Mouse (Mus musculus) forebrain, embryonic 14.5 days (tissue): ENCODE data around the gene Srek1. TPM values are rescaled to one million over a fixed set of nuclear protein-coding genes. Genes with fewer than 3 reads are reported as not detected.

Source experiments
- ATAC-seq: fragments of 200-750 bp; cut with Nextera tagmentation; 2 replicates; pipeline ENCODE4 v1.8.0; 2017; ENCODE audit warnings: mild to moderate bottlenecking, moderate library complexity
- DNase-seq: peaks from one replicate; pipeline ENCODE4 v3.0.0-alpha.2; 2015; ENCODE audit warnings: low spot score
- H3K27ac ChIP-seq: fragments of 300-500 bp; sonication (generic); 2 replicates; pipeline ENCODE4 v1.5.1; 2014; ENCODE audit warnings: low read depth, mild to moderate bottlenecking, control low read depth, low read length, moderate library complexity
- H3K27me3 ChIP-seq: fragments of 300-500 bp; sonication (generic); replicated peaks from 2 replicates; pipeline ENCODE4 v1.6.1; 2014; ENCODE audit warnings: low read length, control low read depth, mixed read lengths; ENCODE audit not compliant: control insufficient read depth, insufficient read depth
- H3K36me3 ChIP-seq: fragments of 300-500 bp; sonication (generic); 2 replicates; pipeline ENCODE4 v1.6.1; 2014; ENCODE audit warnings: low read length, control low read depth; ENCODE audit not compliant: control insufficient read depth, insufficient read depth
- H3K4me1 ChIP-seq: fragments of 300-500 bp; sonication (generic); 2 replicates; pipeline ENCODE4 v1.6.1; 2014; ENCODE audit warnings: antibody characterized with exemption, low read length, control low read depth; ENCODE audit not compliant: control insufficient read depth, insufficient read depth
- H3K4me2 ChIP-seq: fragments of 300-500 bp; sonication (generic); 2 replicates; pipeline ENCODE4 v1.6.1; 2014; ENCODE audit warnings: mild to moderate bottlenecking, control low read depth, low read length
- H3K4me3 ChIP-seq: fragments of 300-500 bp; sonication (generic); 2 replicates; pipeline ENCODE4 v1.5.1; 2014; ENCODE audit warnings: low read depth, low read length, control low read depth
- H3K9ac ChIP-seq: fragments of 300-500 bp; sonication (generic); 2 replicates; pipeline ENCODE4 v1.6.1; 2014; ENCODE audit warnings: mild to moderate bottlenecking, low read length, control low read depth, moderate library complexity
- H3K9me3 ChIP-seq: fragments of 300-500 bp; sonication (generic); replicated peaks from 2 replicates; pipeline ENCODE4 v1.6.1; 2016; ENCODE audit warnings: low read length, control low read depth, mixed read lengths; ENCODE audit not compliant: control insufficient read depth
- WGBS: fragments of 180-500 bp; shearing (Covaris S2); extraction: QIAGEN DNeasy Blood & Tissue Kit; methylation state at CpG from one replicate; pipeline ENCODE4 v1.1.7; 2014; 5-methylcytosine and 5-hydroxymethylcytosine counted together
- polyA plus RNA-seq: library from polyadenylated mRNA; unstranded; fragments of >200 nt; fragmentation: Nextera tagmentation; extraction: Ambion mirVana; gene quantifications from 2 replicates; pipeline ENCODE4 v1.2.1, GENCODE M21; 2014

The Srek1 gene
- polyA plus RNA-seq, 1 experiment from 2014 or later: 48.1 TPM

DNA sequence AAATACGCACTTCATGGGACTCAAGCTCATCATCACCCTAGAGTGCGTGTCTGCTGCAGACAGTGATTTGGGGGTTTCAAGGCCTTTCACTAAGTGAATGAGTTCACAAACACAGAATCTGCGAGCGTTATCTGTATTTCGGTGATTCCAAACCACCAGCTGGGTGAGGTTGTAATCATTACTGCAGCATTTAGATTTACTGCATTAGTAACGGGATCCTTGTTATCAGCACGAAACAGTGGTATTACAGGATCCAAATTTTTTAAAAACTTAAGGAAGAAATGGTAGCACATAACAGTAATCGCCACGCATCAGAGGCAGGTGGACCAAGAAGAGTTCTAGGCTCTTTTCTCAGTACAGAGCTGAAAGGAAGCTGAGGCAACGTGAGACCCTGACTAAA is 12.4 kb downstream of the Srek1 start:
- H3K36me3 ChIP-seq: peaks cover 70% of the 10 kb centered on the region
- H3K4me2 ChIP-seq: no peak overlapping the region
- H3K4me1 ChIP-seq: no peaks in the 10 kb centered on the region
- H3K27ac ChIP-seq: no peak overlapping the region
- no peak overlapping the region for H3K9ac ChIP-seq
- DNase-seq (no peak), ATAC-seq (no peak)
- no peaks in the 10 kb centered on the region for H3K9me3 ChIP-seq
- no peak overlapping the region for H3K4me3 ChIP-seq
- H3K27me3 ChIP-seq: no peaks in the 10 kb centered on the region
- WGBS: 94% methylated on average over 10 of the region's 10 CpGs

DNA sequence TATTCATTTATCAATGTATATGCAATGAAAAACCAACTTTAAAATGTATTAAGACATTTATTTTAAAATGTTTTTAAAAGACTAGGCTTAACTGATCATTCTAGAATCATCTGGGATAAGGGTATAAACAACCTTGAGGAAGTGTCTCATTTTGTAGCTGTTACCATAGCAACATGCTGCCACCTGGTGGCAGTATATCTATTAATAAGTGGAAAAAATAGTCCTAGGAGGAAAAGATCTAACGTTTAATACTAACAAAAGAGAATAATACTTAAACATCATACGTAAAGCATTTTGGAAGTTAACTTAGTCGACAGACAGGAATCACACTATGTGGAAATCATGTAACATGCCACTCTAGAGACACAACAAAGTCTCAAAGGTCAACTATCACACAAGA is 23.0 kb downstream of the Srek1 start:
- Histone ChIP-seq H3K4me1 (no peaks in the 10 kb centered on the region), H3K27me3 (no peaks in the 10 kb centered on the region), H3K9me3 (no peaks in the 10 kb centered on the region), H3K4me2 (no peak overlapping the region), H3K36me3 (peaks cover 70% of the 10 kb centered on the region), H3K4me3 (no peak overlapping the region), H3K27ac (no peak overlapping the region), H3K9ac (no peak overlapping the region)
- ATAC-seq (no peak), DNase-seq (peak; percentile 81)
- 62% methylated on average over 3 of the region's 3 CpGs for WGBS

DNA sequence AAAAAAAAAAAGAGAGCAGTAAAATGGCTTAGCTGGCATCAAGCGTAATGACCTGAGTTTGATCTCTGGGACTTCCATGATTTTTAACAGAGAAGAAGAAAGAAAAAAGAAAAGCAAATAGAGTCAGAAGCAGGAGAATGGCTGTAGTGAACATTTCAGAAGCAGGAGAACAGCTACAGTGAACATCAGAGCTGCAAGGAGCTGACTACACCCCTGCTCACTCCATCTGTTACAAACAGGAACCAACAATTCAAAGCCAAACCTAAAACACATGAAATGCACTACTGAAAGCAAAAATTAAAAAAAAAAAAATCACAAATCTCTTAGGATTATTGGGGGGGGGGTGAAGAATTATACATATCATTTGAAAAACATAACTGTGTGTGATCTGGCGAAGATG is 28.7 kb downstream of the Srek1 start:
- Histone ChIP-seq H3K9ac (no peak overlapping the region), H3K36me3 (peaks cover 74% of the 10 kb centered on the region), H3K27ac (no peak overlapping the region), H3K27me3 (no peaks in the 10 kb centered on the region), H3K9me3 (no peaks in the 10 kb centered on the region), H3K4me2 (no peak overlapping the region), H3K4me1 (no peaks in the 10 kb centered on the region), H3K4me3 (no peak overlapping the region)
- 98% methylated on average over 2 of the region's 2 CpGs for WGBS
- ATAC-seq (no peak), DNase-seq (peak; percentile 4)

DNA sequence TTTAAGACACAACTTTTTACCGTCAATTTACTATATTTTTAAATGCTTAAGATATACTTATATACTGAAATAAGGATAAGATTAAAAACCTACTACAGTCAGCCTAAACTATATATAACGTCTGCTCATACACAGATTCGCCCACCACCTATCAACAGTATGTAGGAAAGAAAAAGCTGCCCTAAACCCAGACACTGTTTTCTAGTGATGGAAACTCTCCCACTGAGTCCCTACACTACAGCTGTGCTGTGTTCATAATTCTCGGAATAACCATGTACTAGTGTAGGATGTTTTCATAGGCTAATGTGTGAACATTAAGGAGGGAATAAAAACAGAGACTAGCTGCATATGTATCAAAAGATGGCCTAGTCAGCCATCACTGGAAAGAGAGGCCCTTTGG is 29.2 kb downstream of the Srek1 start:
- DNase-seq: no peak
- no peak overlapping the region for H3K4me3 ChIP-seq
- no peaks in the 10 kb centered on the region for H3K4me1 ChIP-seq
- H3K4me2 ChIP-seq: no peak overlapping the region
- ATAC-seq: no peak
- 96% methylated on average over 4 of the region's 4 CpGs for WGBS
- no peak overlapping the region for H3K9ac ChIP-seq
- H3K27ac ChIP-seq: no peak overlapping the region
- H3K9me3 ChIP-seq: no peaks in the 10 kb centered on the region
- H3K36me3 ChIP-seq: peaks cover 69% of the 10 kb centered on the region
- no peaks in the 10 kb centered on the region for H3K27me3 ChIP-seq

DNA sequence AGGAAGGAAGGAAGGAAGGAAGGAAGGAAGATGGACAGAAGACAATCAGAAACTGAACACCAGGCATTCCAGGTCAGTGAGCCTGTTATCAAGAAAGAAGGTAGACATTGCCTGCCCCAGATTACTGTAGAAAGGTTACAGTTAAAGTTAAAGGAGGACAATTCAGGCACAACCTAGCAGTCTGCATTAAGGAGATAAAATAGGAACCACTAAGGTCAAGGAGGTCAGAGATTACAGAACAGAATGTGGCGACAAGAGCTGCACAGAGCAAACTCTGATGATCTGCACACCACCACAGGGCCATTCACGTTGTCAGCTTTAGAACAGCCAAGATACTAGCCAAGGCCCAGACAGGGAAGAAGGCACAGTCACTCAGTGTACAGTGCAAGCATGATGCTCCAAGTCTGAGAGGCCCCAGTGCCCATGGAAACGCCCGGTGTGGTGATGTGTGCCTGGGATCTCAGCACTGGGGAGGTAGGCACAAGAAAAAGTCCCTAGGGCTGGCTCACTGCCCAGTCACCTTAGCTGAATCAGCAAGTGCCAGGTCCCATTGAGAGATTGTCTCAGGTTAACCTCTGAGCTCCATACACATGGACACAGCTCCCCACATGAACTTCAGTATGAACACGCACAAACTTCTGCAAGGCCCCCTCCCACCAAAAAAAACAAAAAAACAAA is 38.9 kb downstream of the Srek1 start:
- ATAC-seq (no peak), DNase-seq (no peak)
- no peaks in the 10 kb centered on the region for H3K9me3 ChIP-seq
- H3K9ac ChIP-seq: no peak overlapping the region
- 89% methylated on average over 5 of the region's 5 CpGs for WGBS
- H3K4me3 ChIP-seq: no peak overlapping the region
- no peak overlapping the region for H3K27ac ChIP-seq
- no peak overlapping the region for H3K4me2 ChIP-seq
- H3K4me1 ChIP-seq: no peaks in the 10 kb centered on the region
- peaks cover 31% of the 10 kb centered on the region for H3K36me3 ChIP-seq
- H3K27me3 ChIP-seq: no peaks in the 10 kb centered on the region

DNA sequence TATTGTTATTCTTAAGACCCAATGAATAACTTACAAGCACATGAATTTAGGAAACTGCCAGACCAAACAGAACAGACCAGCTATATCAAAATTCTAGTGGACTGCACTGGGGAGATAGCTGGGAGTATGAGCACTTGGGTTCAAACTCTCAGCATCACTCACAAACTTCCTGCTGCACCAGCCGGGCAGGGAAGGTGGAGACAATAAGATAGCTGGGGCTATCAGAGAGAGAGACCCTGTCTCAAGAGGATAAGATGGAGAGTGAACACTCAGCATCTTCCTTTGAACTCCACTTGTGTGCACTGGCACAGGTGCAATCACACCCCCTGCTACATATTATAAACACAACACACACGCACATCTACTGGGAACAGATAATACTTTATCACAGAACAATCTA is 47.5 kb downstream of the Srek1 start:
- no peak overlapping the region for H3K4me2 ChIP-seq
- no peak for DNase-seq
- ATAC-seq: no peak
- no peaks in the 10 kb centered on the region for H3K27me3 ChIP-seq
- no peak overlapping the region for H3K4me3 ChIP-seq
- no peak overlapping the region for H3K27ac ChIP-seq
- no peak overlapping the region for H3K9ac ChIP-seq
- no peaks in the 10 kb centered on the region for H3K9me3 ChIP-seq
- H3K4me1 ChIP-seq: no peaks in the 10 kb centered on the region
- WGBS: 96% methylated on average over 2 of the region's 2 CpGs
- no peaks in the 10 kb centered on the region for H3K36me3 ChIP-seq

DNA sequence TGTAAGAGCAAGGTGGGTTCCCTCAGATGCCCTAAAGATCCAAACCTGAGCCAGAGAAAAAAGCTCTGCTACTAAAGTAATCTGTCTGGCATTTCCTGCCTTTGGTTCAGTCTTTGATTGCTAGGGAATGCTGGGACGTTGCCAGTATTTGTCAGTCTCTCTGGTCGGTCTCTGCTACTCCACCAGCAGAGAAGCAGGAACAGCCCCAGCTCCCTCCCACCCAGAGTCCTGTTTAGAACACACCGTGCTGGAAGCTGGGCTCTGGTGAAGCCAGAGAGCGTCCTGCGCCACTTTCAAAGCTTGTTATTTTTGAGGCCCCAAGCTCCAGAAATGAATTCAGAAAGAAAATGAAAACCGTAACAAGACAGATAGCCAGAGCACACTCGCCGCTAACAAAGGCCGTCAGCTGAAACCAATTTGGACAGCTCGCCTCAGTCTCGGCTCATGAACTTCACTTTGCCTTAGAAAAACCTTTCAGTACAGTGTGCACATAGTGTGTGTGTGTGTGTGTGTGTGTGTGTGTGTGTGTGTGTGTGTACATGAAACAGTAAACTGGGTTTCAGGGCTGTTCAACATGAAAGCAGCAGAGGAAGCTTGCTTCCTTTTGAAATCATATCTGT is 62.9 kb downstream of the Srek1 start:
- Histone ChIP-seq H3K4me1 (no peaks in the 10 kb centered on the region), H3K36me3 (no peaks in the 10 kb centered on the region), H3K9me3 (no peaks in the 10 kb centered on the region), H3K27ac (no peak overlapping the region), H3K9ac (no peak overlapping the region), H3K27me3 (no peaks in the 10 kb centered on the region), H3K4me2 (no peak overlapping the region), H3K4me3 (no peak overlapping the region)
- ATAC-seq (no peak), DNase-seq (peak; percentile 41)
- WGBS: 77% methylated on average over 11 of the region's 11 CpGs

DNA sequence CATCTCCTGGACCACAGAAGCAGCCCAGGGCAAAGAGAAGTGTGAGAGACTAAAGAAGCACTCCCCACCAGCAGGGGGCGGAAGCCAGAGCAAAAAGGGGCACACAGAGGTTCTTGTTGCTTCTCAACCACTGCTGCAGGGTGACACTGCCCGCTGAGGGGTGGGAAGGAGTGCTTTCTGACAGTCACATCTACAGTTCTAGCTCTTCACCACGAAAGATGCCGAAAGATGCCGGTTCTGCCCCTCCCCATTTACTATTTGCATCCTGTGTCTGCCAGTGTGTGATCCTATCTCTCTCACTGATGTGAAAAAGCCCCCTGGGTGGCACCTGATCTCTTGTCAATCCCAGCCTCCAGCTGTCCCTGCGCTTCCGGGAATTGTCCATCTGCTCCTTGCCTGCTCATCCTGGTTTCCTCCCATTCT is 64.0 kb downstream of the Srek1 start:
- H3K9ac ChIP-seq: no peak overlapping the region
- no peak overlapping the region for H3K4me2 ChIP-seq
- H3K36me3 ChIP-seq: no peaks in the 10 kb centered on the region
- DNase-seq: no peak
- H3K9me3 ChIP-seq: no peaks in the 10 kb centered on the region
- no peaks in the 10 kb centered on the region for H3K4me1 ChIP-seq
- H3K4me3 ChIP-seq: no peak overlapping the region
- no peak for ATAC-seq
- WGBS: 61% methylated on average over 7 of the region's 7 CpGs
- no peak overlapping the region for H3K27ac ChIP-seq
- H3K27me3 ChIP-seq: no peaks in the 10 kb centered on the region

DNA sequence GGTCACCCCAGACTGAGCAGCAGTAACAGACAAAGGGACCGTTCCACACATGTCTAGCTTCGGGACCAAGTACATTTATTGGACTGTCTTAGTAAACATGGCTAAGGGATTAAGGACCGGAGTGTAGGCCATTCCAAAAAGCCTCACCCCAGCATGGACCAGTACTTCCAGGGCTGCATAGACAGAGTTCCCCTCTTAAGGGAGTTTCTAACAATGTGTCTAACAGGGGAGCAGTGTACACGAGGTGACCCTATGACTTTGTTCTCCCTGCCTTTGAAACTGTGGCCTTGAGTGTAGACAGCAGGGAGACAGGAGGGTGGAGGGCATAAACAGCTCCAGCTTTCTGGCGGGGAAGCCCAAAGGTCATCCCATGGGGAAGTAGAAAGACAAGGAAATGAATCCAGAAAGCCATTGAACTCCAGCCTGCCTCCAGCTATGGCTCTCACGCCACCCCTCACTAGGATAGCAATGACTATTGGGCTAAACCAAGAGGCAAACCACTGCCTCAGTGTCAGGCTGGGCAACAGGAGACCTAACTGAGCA is 68.9 kb downstream of the Srek1 start:
- 82% methylated on average over 6 of the region's 6 CpGs for WGBS
- H3K27ac ChIP-seq: no peak overlapping the region
- H3K4me2 ChIP-seq: no peak overlapping the region

More for the DNA sequence above, 68.9 kb downstream of the Srek1 start:
- DNase-seq (no peak), ATAC-seq (no peak)
- no peaks in the 10 kb centered on the region for H3K9me3 ChIP-seq
- no peak overlapping the region for H3K4me3 ChIP-seq
- H3K4me1 ChIP-seq: no peaks in the 10 kb centered on the region
- H3K36me3 ChIP-seq: no peaks in the 10 kb centered on the region
- H3K9ac ChIP-seq: no peak overlapping the region
- H3K27me3 ChIP-seq: no peaks in the 10 kb centered on the region
